Mouse (Mus musculus) heart, embryonic 11.5 days (tissue): ENCODE data around the gene Dusp2. TPM values are rescaled to one million over a fixed set of nuclear protein-coding genes. Genes with fewer than 3 reads are reported as not detected.

Experiments used
- ATAC-seq: fragments of 200-750 bp; cut with Nextera tagmentation; replicated peaks from 2 replicates; pipeline ENCODE4 v1.8.0; 2017; ENCODE audit warnings: moderate library complexity; ENCODE audit not compliant: insufficient number of reproducible peaks, low FRiP score, low TSS enrichment
- H3K27ac ChIP-seq: fragments of 300-500 bp; sonication (generic); 2 replicates; pipeline ENCODE4 v1.5.1; 2014; ENCODE audit warnings: mild to moderate bottlenecking, low read depth, low read length
- H3K27me3 ChIP-seq: fragments of 300-500 bp; sonication (generic); 2 replicates; pipeline ENCODE4 v1.6.1; 2014; ENCODE audit warnings: mild to moderate bottlenecking, low read length, mixed read lengths; ENCODE audit not compliant: control insufficient read depth, insufficient read depth
- H3K36me3 ChIP-seq: fragments of 300-500 bp; sonication (generic); 2 replicates; pipeline ENCODE4 v1.6.1; 2014; ENCODE audit warnings: mild to moderate bottlenecking, low read length, moderate library complexity, mixed read lengths; ENCODE audit not compliant: control insufficient read depth, insufficient read depth
- H3K4me1 ChIP-seq: fragments of 300-500 bp; sonication (generic); 2 replicates; pipeline ENCODE4 v1.6.1; 2014; ENCODE audit warnings: low read length; ENCODE audit not compliant: control insufficient read depth, insufficient read depth
- H3K4me2 ChIP-seq: fragments of 300-500 bp; sonication (generic); 2 replicates; pipeline ENCODE4 v1.6.1; 2014; ENCODE audit warnings: mild to moderate bottlenecking, moderate library complexity
- H3K4me3 ChIP-seq: fragments of 300-500 bp; sonication (generic); 2 replicates; pipeline ENCODE4 v1.5.1; 2014; ENCODE audit warnings: low read depth, low read length
- H3K9ac ChIP-seq: fragments of 300-500 bp; sonication (generic); 2 replicates; pipeline ENCODE4 v1.6.1; 2014; ENCODE audit warnings: mild to moderate bottlenecking, low read depth, low read length, moderate library complexity
- H3K9me3 ChIP-seq: fragments of 300-500 bp; sonication (generic); replicated peaks from 2 replicates; pipeline ENCODE4 v1.6.1; 2016; ENCODE audit warnings: low read length; ENCODE audit not compliant: control insufficient read depth
- WGBS: fragments of 180-500 bp; shearing (Covaris S2); extraction: QIAGEN DNeasy Blood & Tissue Kit; methylation state at CpG from one replicate; pipeline ENCODE4 v1.1.7; 2014; ENCODE audit not compliant: insufficient replicate concordance; 5-methylcytosine and 5-hydroxymethylcytosine counted together
- polyA plus RNA-seq: library from polyadenylated mRNA; unstranded; fragments of >200 nt; fragmentation: Nextera tagmentation; extraction: Ambion mirVana; gene quantifications from 2 replicates; pipeline ENCODE4 v1.2.1, GENCODE M21; 2014

Dusp2 gene
- polyA plus RNA-seq, 1 experiment from 2014 or later = 17.4 TPM

GRCm38 (mm10) chr2:127315155-127315470, 20.8 kb upstream of the Dusp2 start:
- Histone ChIP-seq H3K27ac (no peak overlapping the region), H3K27me3 (no peaks in the 10 kb centered on the region)
- ATAC-seq = no peak; the same call in 1 of the 2 replicates

GRCm38 (mm10) chr2:127316431-127316830, 19.5 kb upstream of the Dusp2 start:
- Histone ChIP-seq H3K4me2 (no peak overlapping the region), H3K27me3 (no peaks in the 10 kb centered on the region), H3K4me1 (peaks cover 2% of the 10 kb centered on the region; the same call in 1 of the 2 replicates), H3K9ac (no peak overlapping the region), H3K27ac (no peak overlapping the region), H3K36me3 (no peaks in the 10 kb centered on the region), H3K9me3 (no peaks in the 10 kb centered on the region), H3K4me3 (no peak overlapping the region)
- ATAC-seq = no peak
- WGBS = 76% methylated on average over 5 of the region's 5 CpGs

More at GRCm38 (mm10) chr2:127315155-127315470, 20.8 kb upstream of the Dusp2 start:
- Histone ChIP-seq H3K4me3 (no peak overlapping the region), H3K4me2 (no peak overlapping the region), H3K9ac (no peak overlapping the region), H3K9me3 (no peaks in the 10 kb centered on the region), H3K4me1 (peaks cover 2% of the 10 kb centered on the region; the same call in 1 of the 2 replicates), H3K36me3 (no peaks in the 10 kb centered on the region)
- WGBS = 76% methylated on average over 1 of the region's 1 CpGs

- Histone ChIP-seq H3K27ac (no peak overlapping the region), H3K4me2 (no peak overlapping the region), H3K9me3 (no peaks in the 10 kb centered on the region), H3K27me3 (no peaks in the 10 kb centered on the region), H3K4me3 (no peak overlapping the region), H3K36me3 (no peaks in the 10 kb centered on the region), H3K9ac (no peak overlapping the region), H3K4me1 (peaks cover 2% of the 10 kb centered on the region; the same call in 1 of the 2 replicates)
- WGBS = 71% methylated on average over 4 of the region's 4 CpGs
- no peak for ATAC-seq
These were observed 17.8 kb upstream of the Dusp2 start for GRCm38 (mm10) chr2:127318136-127318535.

GRCm38 (mm10) chr2:127319071-127319470, 16.9 kb upstream of the Dusp2 start:
- no peak overlapping the region for H3K9ac ChIP-seq
- H3K4me3 ChIP-seq = no peak overlapping the region
- H3K27me3 ChIP-seq = no peaks in the 10 kb centered on the region
- H3K9me3 ChIP-seq = no peaks in the 10 kb centered on the region
- ATAC-seq = no peak
- no peak overlapping the region for H3K27ac ChIP-seq
- H3K36me3 ChIP-seq = no peaks in the 10 kb centered on the region
- 0 out of 2 replicates have a peak, but pooled peaks cover 2% of the 10 kb centered on the region for H3K4me1 ChIP-seq
- H3K4me2 ChIP-seq = no peak overlapping the region
- WGBS = 61% methylated on average over 4 of the region's 4 CpGs

- Histone ChIP-seq H3K9ac (no peak overlapping the region), H3K4me1 (0 out of 2 replicates have a peak, but pooled peaks cover 2% of the 10 kb centered on the region), H3K27ac (no peak overlapping the region), H3K27me3 (no peaks in the 10 kb centered on the region; the same call in 1 of the 2 replicates), H3K9me3 (no peaks in the 10 kb centered on the region), H3K4me2 (no peak overlapping the region), H3K4me3 (no peak overlapping the region), H3K36me3 (no peaks in the 10 kb centered on the region)
- WGBS = 71% methylated on average over 6 of the region's 6 CpGs
- no peak for ATAC-seq
These were observed 13.2 kb upstream of the Dusp2 start for GRCm38 (mm10) chr2:127322671-127323285.

- 53% methylated on average over 1 of the region's 1 CpGs for WGBS
- no peaks in the 10 kb centered on the region; the same call in 1 of the 2 replicates for H3K27me3 ChIP-seq
- H3K9ac ChIP-seq = no peak overlapping the region
- ATAC-seq = no peak
- no peak overlapping the region for H3K4me3 ChIP-seq
- H3K9me3 ChIP-seq = no peaks in the 10 kb centered on the region
- no peaks in the 10 kb centered on the region for H3K36me3 ChIP-seq
- 0 out of 2 replicates have a peak, but pooled peaks cover 5% of the 10 kb centered on the region for H3K4me1 ChIP-seq
- H3K27ac ChIP-seq = no peak overlapping the region
- no peak overlapping the region for H3K4me2 ChIP-seq
These were observed 12.3 kb upstream of the Dusp2 start for GRCm38 (mm10) chr2:127323667-127324066.

- Histone ChIP-seq H3K4me1 (peaks cover 8% of the 10 kb centered on the region; the same call in 1 of the 2 replicates), H3K36me3 (no peaks in the 10 kb centered on the region), H3K27ac (no peak overlapping the region), H3K9me3 (no peaks in the 10 kb centered on the region), H3K4me3 (no peak overlapping the region), H3K9ac (no peak overlapping the region), H3K27me3 (no peaks in the 10 kb centered on the region; the same call in 1 of the 2 replicates), H3K4me2 (no peak overlapping the region)
- no peak for ATAC-seq
- WGBS = 47% methylated on average over 7 of the region's 7 CpGs
These were observed 11.5 kb upstream of the Dusp2 start for GRCm38 (mm10) chr2:127324456-127324855.

GRCm38 (mm10) chr2:127328090-127328851, 7.7 kb upstream of the Dusp2 start:
- Histone ChIP-seq H3K27ac (peak overlapping the region; percentile 55), H3K9me3 (no peaks in the 10 kb centered on the region), H3K4me1 (peaks cover 18% of the 10 kb centered on the region), H3K4me2 (no peak overlapping the region), H3K4me3 (no peak overlapping the region), H3K36me3 (no peaks in the 10 kb centered on the region), H3K27me3 (no peaks in the 10 kb centered on the region; the same call in 1 of the 2 replicates), H3K9ac (no peak overlapping the region)
- ATAC-seq = peak; percentile 40; the same call in 1 of the 2 replicates
- WGBS = 56% methylated on average over 12 of the region's 12 CpGs
